Mouse (Mus musculus) embryonic fibroblast, embryonic 13.5 days (primary cell): ENCODE data around the gene Thyn1.

Experiments used
- CTCF ChIP-seq: IDR thresholded peaks from 2 replicates; pipeline ENCODE4 v1.5.1; 2011; ENCODE audit warnings: mild to moderate bottlenecking, control low read depth, low read length, moderate library complexity, borderline replicate concordance; ENCODE audit not compliant: insufficient read depth
- POLR2A ChIP-seq: IDR thresholded peaks from 2 replicates; pipeline ENCODE4 v1.6.1; 2011; ENCODE audit warnings: low read depth, mild to moderate bottlenecking, control low read depth, low read length, moderate library complexity

DNA sequence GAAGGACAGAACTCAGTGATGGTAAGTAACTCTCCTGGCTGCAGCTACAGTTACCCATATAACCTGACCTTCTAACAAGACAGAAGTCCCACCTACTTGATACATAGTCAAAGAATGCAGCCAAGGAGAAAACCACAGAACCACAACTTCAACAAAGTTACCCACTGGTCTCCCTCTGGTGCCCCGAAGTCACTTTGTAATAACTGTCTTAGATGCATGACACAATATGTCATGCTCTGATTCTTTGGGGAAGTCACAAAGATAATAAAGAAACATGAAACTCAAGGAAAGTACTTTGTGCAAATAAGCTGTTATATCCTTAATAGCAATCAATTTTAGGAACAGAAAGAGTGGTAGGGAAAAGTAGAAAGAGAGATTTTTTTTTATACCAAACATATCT, 27.2 kb downstream of the Thyn1 start:
- TF ChIP-seq POLR2A, result no peak
- no peak for TF ChIP-seq CTCF
